Mouse (Mus musculus): ENCODE data around the gene Gdf10. TPM values are rescaled to one million over a fixed set of nuclear protein-coding genes. Genes with fewer than 3 reads are reported as not detected.
A peak's percentile ranks its signal among the peaks of the same experiment; 100 is the strongest.

The Gdf10 gene
- polyA plus RNA-seq, 1 experiment from 2014 or later: 1.1 TPM

- no peak overlapping the region for H3K4me3 ChIP-seq
- no peaks in the 10 kb centered on the region for H3K36me3 ChIP-seq (ENCODE audit: poor library complexity, severe bottlenecking)
- no peaks in the 10 kb centered on the region for H3K4me1 ChIP-seq
- no peak overlapping the region for H3K4me2 ChIP-seq
- no peaks in the 10 kb centered on the region for H3K27me3 ChIP-seq
- no peaks in the 10 kb centered on the region for H3K9me3 ChIP-seq (replicated peaks)
- H3K27ac ChIP-seq: no peak overlapping the region
- H3K9ac ChIP-seq: no peak overlapping the region
- 84% methylated on average over 1 of the region's 1 CpGs for WGBS
- no peak for ATAC-seq
Observed at GRCm38 (mm10) chr14:33903199-33903598, 20.2 kb upstream of the Gdf10 start.

GRCm38 (mm10) chr14:33904851-33905250 lies 18.5 kb upstream of the Gdf10 start:
- Histone ChIP-seq H3K27ac (no peak overlapping the region), H3K4me3 (no peak overlapping the region), H3K9ac (no peak overlapping the region), H3K9me3 (replicated peaks) (no peaks in the 10 kb centered on the region), H3K36me3 (ENCODE audit: poor library complexity, severe bottlenecking) (no peaks in the 10 kb centered on the region), H3K4me1 (no peaks in the 10 kb centered on the region), H3K4me2 (no peak overlapping the region), H3K27me3 (no peaks in the 10 kb centered on the region)
- ATAC-seq: no peak

- Histone ChIP-seq H3K27ac (no peak overlapping the region), H3K9ac (no peak overlapping the region), H3K9me3 (replicated peaks) (no peaks in the 10 kb centered on the region), H3K4me2 (no peak overlapping the region), H3K27me3 (peaks cover 7% of the 10 kb centered on the region; the same call in 1 of the 2 replicates), H3K4me1 (no peaks in the 10 kb centered on the region), H3K36me3 (ENCODE audit: poor library complexity, severe bottlenecking) (no peaks in the 10 kb centered on the region), H3K4me3 (no peak overlapping the region)
- no peak for ATAC-seq
- 38% methylated on average over 3 of the region's 3 CpGs for WGBS
Observed at GRCm38 (mm10) chr14:33913727-33914126, 9.7 kb upstream of the Gdf10 start.

- Histone ChIP-seq H3K9me3 (replicated peaks) (no peaks in the 10 kb centered on the region), H3K4me3 (no peak overlapping the region), H3K9ac (no peak overlapping the region), H3K4me2 (no peak overlapping the region), H3K27me3 (peaks cover 8% of the 10 kb centered on the region; the same call in 1 of the 2 replicates), H3K27ac (no peak overlapping the region), H3K36me3 (ENCODE audit: poor library complexity, severe bottlenecking) (no peaks in the 10 kb centered on the region), H3K4me1 (no peaks in the 10 kb centered on the region)
- 87% methylated on average over 9 of the region's 9 CpGs for WGBS
- no peak for ATAC-seq
Observed at GRCm38 (mm10) chr14:33914206-33914605, 9.2 kb upstream of the Gdf10 start.

GRCm38 (mm10) chr14:33920727-33921559 lies 2.4 kb upstream of the Gdf10 start:
- Histone ChIP-seq H3K4me1 (peaks cover 23% of the 10 kb centered on the region), H3K9me3 (replicated peaks) (no peaks in the 10 kb centered on the region), H3K27me3 (peaks cover 62% of the 10 kb centered on the region), H3K9ac (no peak overlapping the region), H3K27ac (no peak overlapping the region), H3K4me2 (peak overlapping the region; percentile 27), H3K36me3 (ENCODE audit: poor library complexity, severe bottlenecking) (no peaks in the 10 kb centered on the region), H3K4me3 (no peak overlapping the region)
- peak; percentile 44 for ATAC-seq
- WGBS: 4% methylated on average over 14 of the region's 14 CpGs

GRCm38 (mm10) chr14:33922771-33923167 lies 618 bp upstream of the Gdf10 start:
- no peak for ATAC-seq
- peak overlapping the region; percentile 90 for H3K4me2 ChIP-seq
- no peak overlapping the region for H3K27ac ChIP-seq
- no peak overlapping the region for H3K9ac ChIP-seq
- no peaks in the 10 kb centered on the region for H3K36me3 ChIP-seq (ENCODE audit: poor library complexity, severe bottlenecking)
- no peaks in the 10 kb centered on the region for H3K9me3 ChIP-seq (replicated peaks)
- H3K27me3 ChIP-seq: peaks cover 62% of the 10 kb centered on the region
- 10% methylated on average over 8 of the region's 8 CpGs for WGBS
- H3K4me1 ChIP-seq: peaks cover 23% of the 10 kb centered on the region
- H3K4me3 ChIP-seq: peak overlapping the region; percentile 52

GRCm38 (mm10) chr14:33931853-33932252 lies 8.5 kb downstream of the Gdf10 start:
- Histone ChIP-seq H3K4me3 (no peak overlapping the region), H3K36me3 (ENCODE audit: poor library complexity, severe bottlenecking) (no peaks in the 10 kb centered on the region), H3K4me1 (no peaks in the 10 kb centered on the region), H3K9me3 (replicated peaks) (no peaks in the 10 kb centered on the region), H3K4me2 (no peak overlapping the region), H3K27ac (no peak overlapping the region), H3K9ac (no peak overlapping the region), H3K27me3 (peaks cover 12% of the 10 kb centered on the region; the same call in 1 of the 2 replicates)
- no peak for ATAC-seq
- WGBS: 76% methylated on average over 17 of the region's 17 CpGs

GRCm38 (mm10) chr14:33932935-33933703 lies 9.7 kb downstream of the Gdf10 start:
- Histone ChIP-seq H3K9ac (no peak overlapping the region), H3K36me3 (ENCODE audit: poor library complexity, severe bottlenecking) (no peaks in the 10 kb centered on the region), H3K27ac (no peak overlapping the region), H3K4me2 (no peak overlapping the region), H3K9me3 (replicated peaks) (no peaks in the 10 kb centered on the region), H3K27me3 (peaks cover 12% of the 10 kb centered on the region; the same call in 1 of the 2 replicates), H3K4me1 (no peaks in the 10 kb centered on the region), H3K4me3 (no peak overlapping the region)
- peak; percentile 56; the same call in 1 of the 2 replicates for ATAC-seq
- WGBS: 66% methylated on average over 10 of the region's 10 CpGs

GRCm38 (mm10) chr14:33933778-33934317 lies 10.5 kb downstream of the Gdf10 start:
- 43% methylated on average over 5 of the region's 5 CpGs for WGBS

GRCm38 (mm10) chr14:33939117-33939516 lies 15.7 kb downstream of the Gdf10 start:
- Histone ChIP-seq H3K27ac (no peak overlapping the region), H3K4me1 (0 out of 2 replicates have a peak, but pooled peaks cover 3% of the 10 kb centered on the region), H3K9ac (no peak overlapping the region; the same call in 1 of the 2 replicates), H3K9me3 (replicated peaks) (no peaks in the 10 kb centered on the region), H3K36me3 (ENCODE audit: poor library complexity, severe bottlenecking) (no peaks in the 10 kb centered on the region), H3K4me2 (peak overlapping the region; percentile 48), H3K4me3 (no peak overlapping the region), H3K27me3 (no peaks in the 10 kb centered on the region)
- 29% methylated on average over 9 of the region's 9 CpGs for WGBS
- ATAC-seq: peak; percentile 33; the same call in 1 of the 2 replicates

More at GRCm38 (mm10) chr14:33933778-33934317, 10.5 kb downstream of the Gdf10 start:
- no peaks in the 10 kb centered on the region for H3K36me3 ChIP-seq (ENCODE audit: poor library complexity, severe bottlenecking)
- no peaks in the 10 kb centered on the region for H3K4me1 ChIP-seq
- peak; percentile 30; the same call in 1 of the 2 replicates for ATAC-seq
- no peak overlapping the region for H3K4me2 ChIP-seq
- H3K4me3 ChIP-seq: no peak overlapping the region
- no peak overlapping the region for H3K27ac ChIP-seq
- H3K9ac ChIP-seq: no peak overlapping the region
- H3K27me3 ChIP-seq: peaks cover 12% of the 10 kb centered on the region; the same call in 1 of the 2 replicates
- H3K9me3 ChIP-seq (replicated peaks): no peaks in the 10 kb centered on the region

- H3K27me3 ChIP-seq: no peaks in the 10 kb centered on the region
- WGBS: 80% methylated on average over 8 of the region's 8 CpGs
- H3K9me3 ChIP-seq (replicated peaks): no peaks in the 10 kb centered on the region
- 0 out of 2 replicates have a peak, but pooled peaks cover 3% of the 10 kb centered on the region for H3K4me1 ChIP-seq
- H3K4me3 ChIP-seq: no peak within 1 kb of the TSS
- no peaks in the 10 kb centered on the region for H3K36me3 ChIP-seq (ENCODE audit: poor library complexity, severe bottlenecking)
- no peak within 1 kb of the TSS for H3K9ac ChIP-seq
- H3K4me2 ChIP-seq: no peak within 1 kb of the TSS
- no peak for ATAC-seq
- H3K27ac ChIP-seq: no peak within 1 kb of the TSS
Observed at GRCm38 (mm10) chr14:33940739-33941138, 17.4 kb downstream of the Gdf10 start, which contains the start of gene Gdf2. Gene Gdf2, plus strand, starts transcription at chr14:33941039.

- Histone ChIP-seq H3K4me3 (no peak overlapping the region), H3K4me1 (0 out of 2 replicates have a peak, but pooled peaks cover 3% of the 10 kb centered on the region), H3K36me3 (ENCODE audit: poor library complexity, severe bottlenecking) (no peaks in the 10 kb centered on the region), H3K27me3 (no peaks in the 10 kb centered on the region), H3K9ac (no peak overlapping the region), H3K4me2 (no peak overlapping the region), H3K9me3 (replicated peaks) (no peaks in the 10 kb centered on the region), H3K27ac (no peak overlapping the region)
- ATAC-seq: no peak
- 77% methylated on average over 5 of the region's 5 CpGs for WGBS
Observed at GRCm38 (mm10) chr14:33942222-33942621, 18.8 kb downstream of the Gdf10 start.

Data from forebrain, embryonic 13.5 days (tissue).